Mouse (Mus musculus) monocyte, adult 5-6 weeks (primary cell): ENCODE results near the gene Tln2. TPM values are rescaled to one million over a fixed set of nuclear protein-coding genes. Genes with fewer than 3 reads are reported as not detected.

Source experiments
- ATAC-seq: fragments of 153-309, 156-312 bp; replicated peaks from 2 replicates; pipeline ENCODE4 v1.8.0; 2017; ENCODE audit warnings: mild to moderate bottlenecking; ENCODE audit not compliant: low TSS enrichment, insufficient number of reproducible peaks, severe bottlenecking, poor library complexity, low FRiP score
- total RNA-seq: library from RNA; stranded (forward); fragments of 200-1000, 200-491, 200-594 nt; gene quantifications from 3 replicates; pipeline ENCODE4 v1.2.3, GENCODE M21; 2017

Tln2 gene
- total RNA-seq, 1 experiment from 2014 or later, result not detected

- ATAC-seq, result no peak
These were observed 9.5 kb downstream of the Tln2 start for GRCm38 (mm10) chr9:67549811-67550501.

GRCm38 (mm10) chr9:67549332-67549731 lies 10.2 kb downstream of the Tln2 start:
- ATAC-seq, result no peak

GRCm38 (mm10) chr9:67546650-67547049 lies 12.9 kb downstream of the Tln2 start:
- ATAC-seq, result no peak

GRCm38 (mm10) chr9:67545794-67546193 lies 13.7 kb downstream of the Tln2 start:
- no peak for ATAC-seq

- no peak for ATAC-seq
These were observed 14.7 kb downstream of the Tln2 start for GRCm38 (mm10) chr9:67544783-67545182.

GRCm38 (mm10) chr9:67541948-67542347 lies 17.6 kb downstream of the Tln2 start:
- no peak for ATAC-seq

GRCm38 (mm10) chr9:67539776-67540706 lies 19.5 kb downstream of the Tln2 start:
- no peak for ATAC-seq

GRCm38 (mm10) chr9:67534420-67534819 lies 25.1 kb downstream of the Tln2 start:
- no peak for ATAC-seq

- no peak for ATAC-seq
These were observed 26.2 kb downstream of the Tln2 start for GRCm38 (mm10) chr9:67533260-67533659.

GRCm38 (mm10) chr9:67532631-67533030 lies 26.9 kb downstream of the Tln2 start:
- no peak for ATAC-seq

- no peak for ATAC-seq
These were observed 29.9 kb downstream of the Tln2 start for GRCm38 (mm10) chr9:67529600-67529999.

GRCm38 (mm10) chr9:67527726-67528125 lies 31.8 kb downstream of the Tln2 start:
- no peak for ATAC-seq

- no peak for ATAC-seq
These were observed 37.8 kb downstream of the Tln2 start for GRCm38 (mm10) chr9:67521736-67522135.

- no peak for ATAC-seq
These were observed 50.0 kb downstream of the Tln2 start for GRCm38 (mm10) chr9:67509510-67509909.

GRCm38 (mm10) chr9:67504669-67505260 lies 54.7 kb downstream of the Tln2 start:
- ATAC-seq, result no peak

- no peak for ATAC-seq
These were observed 57.7 kb downstream of the Tln2 start for GRCm38 (mm10) chr9:67501801-67502200.

- ATAC-seq, result no peak
These were observed 63.1 kb downstream of the Tln2 start for GRCm38 (mm10) chr9:67496368-67496767.

- no peak for ATAC-seq
These were observed 64.2 kb downstream of the Tln2 start for GRCm38 (mm10) chr9:67495350-67495749.

- no peak for ATAC-seq
These were observed 65.5 kb downstream of the Tln2 start for GRCm38 (mm10) chr9:67493876-67494552.
